Mouse (Mus musculus): Measurements from ENCODE around the gene Eef1e1. TPM values are rescaled to one million over a fixed set of nuclear protein-coding genes. Genes with fewer than 3 reads are reported as not detected.
"Not testable (repeated sequence)": the region's sequence is repeated elsewhere in the genome, so short reads cannot be mapped to it uniquely, and the experiment has no call there.

Eef1e1 gene
- total RNA-seq, 1 experiment from 2014 or later, result 49.0 TPM

GRCm38 (mm10) chr13:38633287-38634000 lies 25.4 kb downstream of the Eef1e1 start:
- no peak for ATAC-seq (replicated peaks in 1 of 2; ENCODE audit: insufficient read depth in 1 of 2, low FRiP score in 2 of 2, low TSS enrichment in 1 of 2, low read depth in 1 of 2, poor library complexity in 2 of 2, severe bottlenecking in 2 of 2)

DNA sequence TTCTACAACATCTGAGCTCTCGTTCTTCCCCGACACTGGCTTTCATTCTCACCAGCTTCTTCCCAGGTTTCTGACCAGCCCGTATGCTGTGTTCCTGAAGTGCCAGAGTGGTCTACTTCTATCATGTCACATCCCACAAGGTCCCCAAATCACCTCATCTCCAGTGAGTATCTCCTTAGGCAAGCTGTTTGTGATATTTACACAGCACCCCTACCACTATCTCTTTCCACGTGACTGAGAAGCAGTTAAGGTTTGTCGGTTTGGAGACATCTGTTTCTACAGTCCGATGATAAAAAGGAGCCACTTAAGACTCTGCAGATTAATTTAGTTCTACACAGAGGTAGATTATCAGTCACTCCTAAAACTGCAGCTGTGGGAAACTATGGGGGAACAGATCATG lies 26.3 kb downstream of the Eef1e1 start:
- no peak for ATAC-seq (replicated peaks in 1 of 2; ENCODE audit: insufficient read depth in 1 of 2, low FRiP score in 2 of 2, low TSS enrichment in 1 of 2, low read depth in 1 of 2, poor library complexity in 2 of 2, severe bottlenecking in 2 of 2)

DNA sequence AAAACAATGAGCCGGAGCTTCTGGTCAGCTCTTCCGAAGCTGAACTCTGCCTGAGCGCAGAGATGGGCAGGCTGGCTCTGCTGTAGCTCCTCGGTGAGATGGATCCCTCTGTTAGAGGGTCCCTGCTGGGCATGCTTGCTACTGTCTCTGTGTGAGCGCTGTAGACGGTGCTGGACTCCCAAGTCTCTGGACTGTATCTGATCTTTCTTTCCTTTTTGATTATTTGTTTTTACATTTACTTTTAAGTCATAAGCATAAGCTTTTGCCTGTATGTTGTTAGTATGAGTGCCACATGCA lies 32.7 kb downstream of the Eef1e1 start:
- ATAC-seq (replicated peaks in 1 of 2; ENCODE audit: insufficient read depth in 1 of 2, low FRiP score in 2 of 2, low TSS enrichment in 1 of 2, low read depth in 1 of 2, poor library complexity in 2 of 2, severe bottlenecking in 2 of 2), result no peak

- peak in 1 of 2 experiments; percentile 12; a peak in 1 of 4 replicates for ATAC-seq (replicated peaks in 1 of 2; ENCODE audit: insufficient read depth in 1 of 2, low FRiP score in 2 of 2, low TSS enrichment in 1 of 2, low read depth in 1 of 2, poor library complexity in 2 of 2, severe bottlenecking in 2 of 2)
These were observed 33.2 kb downstream of the Eef1e1 start for GRCm38 (mm10) chr13:38625492-38626228.

GRCm38 (mm10) chr13:38624292-38624902 lies 34.5 kb downstream of the Eef1e1 start:
- no peak for ATAC-seq (replicated peaks in 1 of 2; ENCODE audit: insufficient read depth in 1 of 2, low FRiP score in 2 of 2, low TSS enrichment in 1 of 2, low read depth in 1 of 2, poor library complexity in 2 of 2, severe bottlenecking in 2 of 2)

DNA sequence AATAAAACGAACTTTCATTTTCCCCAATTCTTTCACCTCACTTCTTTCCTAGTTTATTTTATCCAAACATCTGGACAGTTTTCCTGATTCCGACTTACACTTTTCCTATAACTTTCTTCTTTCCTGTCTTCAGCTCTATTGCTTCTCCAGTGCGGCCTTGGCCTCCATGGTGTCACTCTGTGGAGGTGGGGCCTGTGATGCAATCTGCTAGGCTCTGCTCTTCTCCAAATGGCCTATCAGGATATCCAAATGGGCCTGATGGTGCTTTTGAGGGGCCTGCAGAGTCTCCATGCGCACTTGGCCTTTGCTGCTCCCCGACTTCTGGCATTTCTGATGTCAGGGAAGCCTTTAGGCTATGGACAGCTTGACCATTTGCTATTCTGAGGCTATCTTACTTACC lies 35.6 kb downstream of the Eef1e1 start:
- no peak for ATAC-seq (replicated peaks in 1 of 2; ENCODE audit: insufficient read depth in 1 of 2, low FRiP score in 2 of 2, low TSS enrichment in 1 of 2, low read depth in 1 of 2, poor library complexity in 2 of 2, severe bottlenecking in 2 of 2)

- ATAC-seq (replicated peaks in 1 of 2; ENCODE audit: insufficient read depth in 1 of 2, low FRiP score in 2 of 2, low TSS enrichment in 1 of 2, low read depth in 1 of 2, poor library complexity in 2 of 2, severe bottlenecking in 2 of 2), result not testable (repeated sequence)
These were observed 40.7 kb downstream of the Eef1e1 start for GRCm38 (mm10) chr13:38618001-38618630.

GRCm38 (mm10) chr13:38616887-38617286 lies 42.0 kb downstream of the Eef1e1 start:
- ATAC-seq (replicated peaks in 1 of 2; ENCODE audit: insufficient read depth in 1 of 2, low FRiP score in 2 of 2, low TSS enrichment in 1 of 2, low read depth in 1 of 2, poor library complexity in 2 of 2, severe bottlenecking in 2 of 2), result no peak

DNA sequence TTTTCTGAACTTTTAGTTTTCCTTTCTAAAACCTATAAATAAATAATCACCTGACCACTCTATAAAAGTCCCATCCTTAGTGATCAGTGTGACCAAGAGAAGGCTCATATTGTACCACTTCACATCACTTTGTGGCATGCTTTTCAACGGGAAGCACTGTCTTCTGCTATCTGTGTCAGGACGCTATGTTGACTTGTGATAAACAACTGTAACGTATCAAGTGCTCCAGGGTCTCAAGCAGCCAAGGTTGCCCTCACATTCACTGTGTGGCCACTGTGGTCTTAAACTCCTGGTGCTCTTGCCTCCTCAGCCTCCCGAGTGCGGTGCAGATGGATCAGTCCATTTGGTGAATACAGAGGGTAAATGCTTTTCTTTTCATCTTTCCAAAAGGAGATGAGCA lies 43.2 kb downstream of the Eef1e1 start:
- no peak for ATAC-seq (replicated peaks in 1 of 2; ENCODE audit: insufficient read depth in 1 of 2, low FRiP score in 2 of 2, low TSS enrichment in 1 of 2, low read depth in 1 of 2, poor library complexity in 2 of 2, severe bottlenecking in 2 of 2)

- no peak for ATAC-seq (replicated peaks in 1 of 2; ENCODE audit: insufficient read depth in 1 of 2, low FRiP score in 2 of 2, low TSS enrichment in 1 of 2, low read depth in 1 of 2, poor library complexity in 2 of 2, severe bottlenecking in 2 of 2)
These were observed 44.6 kb downstream of the Eef1e1 start for GRCm38 (mm10) chr13:38614298-38614697.

GRCm38 (mm10) chr13:38613583-38613982 lies 45.3 kb downstream of the Eef1e1 start:
- no peak for ATAC-seq (replicated peaks in 1 of 2; ENCODE audit: insufficient read depth in 1 of 2, low FRiP score in 2 of 2, low TSS enrichment in 1 of 2, low read depth in 1 of 2, poor library complexity in 2 of 2, severe bottlenecking in 2 of 2)

DNA sequence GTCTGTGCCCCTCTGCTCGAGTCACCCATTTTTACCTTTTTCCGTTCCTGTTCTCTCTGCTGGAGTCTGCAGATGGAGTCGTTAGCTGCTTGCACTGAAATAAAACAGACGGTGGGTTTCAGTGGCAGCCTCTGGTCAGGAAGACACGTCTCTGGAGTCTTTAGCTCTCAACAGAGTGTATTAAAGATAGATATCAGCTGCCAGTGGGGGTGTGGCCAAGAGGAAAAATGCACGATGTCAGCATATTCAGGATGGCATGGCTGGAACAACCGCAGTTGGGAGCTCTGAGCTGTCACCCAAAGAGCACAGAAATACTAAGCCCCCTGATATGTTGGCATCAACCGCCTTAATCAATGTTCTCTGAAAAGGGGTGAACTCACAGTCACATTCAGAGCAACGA lies 46.2 kb downstream of the Eef1e1 start:
- no peak for ATAC-seq (replicated peaks in 1 of 2; ENCODE audit: insufficient read depth in 1 of 2, low FRiP score in 2 of 2, low TSS enrichment in 1 of 2, low read depth in 1 of 2, poor library complexity in 2 of 2, severe bottlenecking in 2 of 2)

- ATAC-seq (replicated peaks in 1 of 2; ENCODE audit: insufficient read depth in 1 of 2, low FRiP score in 2 of 2, low TSS enrichment in 1 of 2, low read depth in 1 of 2, poor library complexity in 2 of 2, severe bottlenecking in 2 of 2), result no peak
These were observed 46.7 kb downstream of the Eef1e1 start for GRCm38 (mm10) chr13:38612179-38612578.

DNA sequence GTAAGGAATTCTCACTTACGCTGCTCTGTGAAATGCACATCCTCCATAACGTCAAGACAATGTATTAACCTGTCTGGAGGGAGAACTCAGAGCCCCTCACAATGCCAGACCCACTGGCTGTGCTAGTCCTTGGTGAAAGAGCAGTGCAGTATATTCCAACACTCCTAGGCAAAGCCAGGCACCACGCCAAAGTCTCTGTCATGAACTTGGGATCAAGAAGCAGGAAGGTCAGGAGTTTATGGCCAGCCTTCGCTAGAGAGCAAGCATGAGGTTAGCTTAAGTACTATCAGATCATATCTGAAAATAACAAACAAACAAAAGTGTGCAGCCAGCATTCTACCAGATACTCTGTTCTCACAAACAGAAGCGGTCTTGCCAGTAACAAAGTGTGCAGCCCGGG lies 48.5 kb downstream of the Eef1e1 start:
- no peak for ATAC-seq (replicated peaks in 1 of 2; ENCODE audit: insufficient read depth in 1 of 2, low FRiP score in 2 of 2, low TSS enrichment in 1 of 2, low read depth in 1 of 2, poor library complexity in 2 of 2, severe bottlenecking in 2 of 2)

DNA sequence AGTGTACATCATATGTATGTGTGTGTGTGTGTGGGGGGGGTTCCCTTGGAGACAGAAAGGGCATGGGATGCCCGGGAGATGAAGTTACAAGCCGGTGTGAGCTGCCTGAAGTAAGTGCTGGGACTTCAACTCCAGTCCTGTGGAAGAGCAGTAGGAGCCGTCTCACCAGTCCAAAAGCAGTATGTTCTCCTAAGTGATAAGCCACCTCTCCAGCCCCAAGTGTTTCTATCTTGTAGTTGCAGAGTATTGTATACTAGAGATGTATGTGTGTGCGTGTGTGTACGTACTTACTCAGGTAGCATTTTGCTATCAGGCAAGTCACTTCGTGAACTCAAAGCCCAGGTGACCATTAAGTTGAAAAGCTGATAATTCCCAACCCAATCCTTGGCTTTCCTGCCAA lies 51.7 kb downstream of the Eef1e1 start:
- ATAC-seq (replicated peaks in 1 of 2; ENCODE audit: insufficient read depth in 1 of 2, low FRiP score in 2 of 2, low TSS enrichment in 1 of 2, low read depth in 1 of 2, poor library complexity in 2 of 2, severe bottlenecking in 2 of 2), result no peak

DNA sequence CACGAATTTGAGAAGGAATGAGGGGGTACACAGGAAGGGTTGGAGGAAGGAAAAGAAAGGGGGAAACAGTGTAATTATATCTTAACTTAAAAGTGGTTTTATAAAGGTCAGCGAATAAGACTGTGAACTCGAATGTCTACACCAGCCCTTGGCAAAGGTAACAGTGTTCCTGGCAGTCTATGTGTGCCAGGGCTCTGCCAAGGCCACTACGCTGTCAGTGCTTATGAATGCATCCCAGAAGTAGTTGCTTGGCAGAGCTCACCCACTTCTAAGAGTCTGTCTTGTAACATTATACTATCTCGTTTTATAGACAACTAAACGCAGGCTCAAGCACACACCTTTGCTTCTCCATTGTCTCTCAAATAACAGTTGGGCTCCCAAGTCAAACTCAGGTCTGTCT lies 53.5 kb downstream of the Eef1e1 start:
- ATAC-seq (replicated peaks in 1 of 2; ENCODE audit: insufficient read depth in 1 of 2, low FRiP score in 2 of 2, low TSS enrichment in 1 of 2, low read depth in 1 of 2, poor library complexity in 2 of 2, severe bottlenecking in 2 of 2), result no peak

- ATAC-seq (replicated peaks in 1 of 2; ENCODE audit: insufficient read depth in 1 of 2, low FRiP score in 2 of 2, low TSS enrichment in 1 of 2, low read depth in 1 of 2, poor library complexity in 2 of 2, severe bottlenecking in 2 of 2), result no peak
These were observed 55.9 kb downstream of the Eef1e1 start for GRCm38 (mm10) chr13:38602966-38603365.

- ATAC-seq (replicated peaks in 1 of 2; ENCODE audit: insufficient read depth in 1 of 2, low FRiP score in 2 of 2, low TSS enrichment in 1 of 2, low read depth in 1 of 2, poor library complexity in 2 of 2, severe bottlenecking in 2 of 2), result no peak
These were observed 56.5 kb downstream of the Eef1e1 start for GRCm38 (mm10) chr13:38602243-38602832.
